24 mouse cellular contexts compared by ENCODE assay signal in the genomic region with DNA sequence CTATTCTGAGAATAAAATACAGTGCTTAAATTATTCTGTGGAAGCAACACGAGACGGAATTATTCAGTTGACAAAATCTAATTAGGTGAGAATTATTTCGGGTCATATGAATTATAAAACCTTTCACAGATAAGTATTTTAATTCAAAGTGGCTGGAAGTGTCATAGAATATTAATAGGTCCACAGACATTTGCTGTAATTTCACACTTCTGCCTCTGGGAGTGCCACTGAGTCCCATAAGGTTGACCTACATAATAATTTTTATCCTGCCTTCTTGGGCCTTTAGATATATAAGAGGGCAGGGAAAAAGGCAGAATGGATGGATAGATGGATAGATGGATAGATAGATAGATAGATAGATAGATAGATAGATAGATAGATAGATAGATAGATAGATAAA.
DNase-seq lines count a peak whose midpoint lies in the region; ATAC-seq and TF ChIP-seq lines count a peak whose summit lies in the region.
"Had no signal": no experiment of that assay in that cellular context is flagged by ENCODE, and none has a peak within 500 bp of the region (broad histone marks: within the 10 kb centered on the region; RNA-seq: fewer than 3 reads in every experiment).

No protein-coding gene starts in this region.

- no peaks in the 10 kb centered on the region for H3K27me3 ChIP-seq in forebrain, embryonic 14.5 days (replicated peaks; ENCODE audit: control insufficient read depth, insufficient read depth, low read length)
- 0 out of 2 replicates have a peak, but pooled peaks cover 3% of the 10 kb centered on the region for H3K27me3 ChIP-seq in forebrain, embryonic 10.5 days (ENCODE audit: poor library complexity, severe bottlenecking)
- no peaks in the 10 kb centered on the region for H3K27me3 ChIP-seq in kidney, postnatal 0 days (ENCODE audit: insufficient read depth, low read length)
- no peaks in the 10 kb centered on the region for H3K27me3 ChIP-seq in midbrain, embryonic 14.5 days (ENCODE audit: control insufficient read depth, insufficient read depth, low read length)
- H3K27me3 ChIP-seq in midbrain, embryonic 13.5 days: no peaks in the 10 kb centered on the region
- H3K27me3 ChIP-seq: embryonic facial prominence, embryonic 13.5 days; liver, embryonic 15.5 days; midbrain, embryonic 12.5 days; neural tube, embryonic 15.5 days; stomach, embryonic 15.5 days had no signal

- 66% methylated on average over 3 of the region's 3 CpGs for WGBS in forebrain, embryonic 14.5 days
- 85% methylated on average over 3 of the region's 3 CpGs for WGBS in forebrain, embryonic 10.5 days
- WGBS in kidney, postnatal 0 days: 72% methylated on average over 3 of the region's 3 CpGs
- WGBS in midbrain, embryonic 14.5 days: 61% methylated on average over 3 of the region's 3 CpGs
- WGBS in midbrain, embryonic 13.5 days: 73% methylated on average over 3 of the region's 3 CpGs

- TF ChIP-seq CTCF in kidney, postnatal 0 days (IDR thresholded peaks at IDR 0.05; ENCODE audit: low read depth): peak; percentile 37; the same call in 1 of the 2 replicates

- DNase-seq in forebrain, embryonic 14.5 days (ENCODE audit: low spot score): peak; percentile 35
- no peak for DNase-seq in forebrain, embryonic 10.5 days (ENCODE audit: extremely low spot score, low spot score)
- DNase-seq in kidney, postnatal 0 days (ENCODE audit: low spot score): peak; percentile 54
- no peak for DNase-seq in kidney, postnatal 4 days
- peak; percentile 62 for DNase-seq in midbrain, embryonic 14.5 days
- DNase-seq in layer of hippocampus, postnatal 10 days (ENCODE audit: low spot score in 2 of 2): no peak
- DNase-seq: adrenal gland, postnatal 10 days; cerebellum, adult 11 months; cerebellum, postnatal 10 days; gastrocnemius, postnatal 14 days; kidney, adult 8-10 months; kidney, postnatal 25 days; layer of hippocampus, adult 9-11 months; lung, postnatal 36 days; thymus, adult 2 months had no signal

- H3K4me2 ChIP-seq in forebrain, embryonic 14.5 days (ENCODE audit: low read length): no peak overlapping the region
- no peak overlapping the region for H3K4me2 ChIP-seq in kidney, postnatal 0 days (ENCODE audit: low read length)
- no peak overlapping the region for H3K4me2 ChIP-seq in midbrain, embryonic 14.5 days (ENCODE audit: low read length)
- no peak overlapping the region for H3K4me2 ChIP-seq in midbrain, embryonic 13.5 days (replicated peaks)
- H3K4me2 ChIP-seq: embryonic facial prominence, embryonic 13.5 days; liver, embryonic 15.5 days; midbrain, embryonic 12.5 days; neural tube, embryonic 15.5 days; stomach, embryonic 15.5 days had no signal

- no peak overlapping the region for H3K27ac ChIP-seq in forebrain, embryonic 14.5 days (ENCODE audit: low read depth, low read length)
- no peak overlapping the region for H3K27ac ChIP-seq in forebrain, embryonic 10.5 days
- no peak overlapping the region for H3K27ac ChIP-seq in kidney, postnatal 0 days
- no peak overlapping the region for H3K27ac ChIP-seq in midbrain, embryonic 14.5 days (replicated peaks; ENCODE audit: low read depth, low read length)
- no peak overlapping the region for H3K27ac ChIP-seq in midbrain, embryonic 13.5 days
- H3K27ac ChIP-seq: hindbrain, embryonic 10.5 days; liver, embryonic 15.5 days; neural tube, embryonic 15.5 days; stomach, embryonic 15.5 days had no signal

- H3K4me1 ChIP-seq in forebrain, embryonic 14.5 days (ENCODE audit: control insufficient read depth, insufficient read depth, low read length): peaks cover 13% of the 10 kb centered on the region
- peaks cover 39% of the 10 kb centered on the region for H3K4me1 ChIP-seq in forebrain, embryonic 10.5 days
- no peaks in the 10 kb centered on the region for H3K4me1 ChIP-seq in kidney, postnatal 0 days (replicated peaks; ENCODE audit: insufficient read depth, low read length)
- peaks cover 23% of the 10 kb centered on the region; the same call in 1 of the 2 replicates for H3K4me1 ChIP-seq in midbrain, embryonic 14.5 days (ENCODE audit: control insufficient read depth, insufficient read depth, low read length)
- H3K4me1 ChIP-seq in midbrain, embryonic 13.5 days (replicated peaks): peaks cover 35% of the 10 kb centered on the region
- H3K4me1 ChIP-seq: liver, embryonic 15.5 days; stomach, embryonic 15.5 days had no signal

- no peak overlapping the region for H3K4me3 ChIP-seq in forebrain, embryonic 14.5 days (ENCODE audit: low read depth, low read length)
- no peak overlapping the region for H3K4me3 ChIP-seq in forebrain, embryonic 10.5 days
- H3K4me3 ChIP-seq in kidney, postnatal 0 days (replicated peaks; ENCODE audit: low read depth, low read length): no peak overlapping the region
- H3K4me3 ChIP-seq in midbrain, embryonic 14.5 days (replicated peaks; ENCODE audit: low read depth, low read length): no peak overlapping the region
- H3K4me3 ChIP-seq in midbrain, embryonic 13.5 days (replicated peaks): no peak overlapping the region
- H3K4me3 ChIP-seq: embryonic facial prominence, embryonic 13.5 days; hindbrain, embryonic 10.5 days; liver, embryonic 15.5 days; midbrain, embryonic 12.5 days; neural tube, embryonic 15.5 days; stomach, embryonic 15.5 days had no signal

- H3K36me3 ChIP-seq in forebrain, embryonic 14.5 days (ENCODE audit: control insufficient read depth, insufficient read depth, low read length): no peaks in the 10 kb centered on the region
- no peaks in the 10 kb centered on the region for H3K36me3 ChIP-seq in forebrain, embryonic 10.5 days (replicated peaks)
- no peaks in the 10 kb centered on the region for H3K36me3 ChIP-seq in kidney, postnatal 0 days (ENCODE audit: insufficient read depth, low read length)
- H3K36me3 ChIP-seq in midbrain, embryonic 14.5 days (ENCODE audit: control insufficient read depth, insufficient read depth, low read length): no peaks in the 10 kb centered on the region
- no peaks in the 10 kb centered on the region for H3K36me3 ChIP-seq in midbrain, embryonic 13.5 days
- H3K36me3 ChIP-seq: embryonic facial prominence, embryonic 13.5 days; hindbrain, embryonic 10.5 days; liver, embryonic 15.5 days; midbrain, embryonic 12.5 days; neural tube, embryonic 15.5 days; stomach, embryonic 15.5 days had no signal

- H3K9me3 ChIP-seq in forebrain, embryonic 14.5 days (replicated peaks; ENCODE audit: control insufficient read depth, low read length): no peaks in the 10 kb centered on the region
- no peaks in the 10 kb centered on the region for H3K9me3 ChIP-seq in forebrain, embryonic 10.5 days
- H3K9me3 ChIP-seq in kidney, postnatal 0 days (replicated peaks; ENCODE audit: low read length): no peaks in the 10 kb centered on the region
- no peaks in the 10 kb centered on the region for H3K9me3 ChIP-seq in midbrain, embryonic 14.5 days (ENCODE audit: control insufficient read depth, low read length)
- H3K9me3 ChIP-seq in midbrain, embryonic 13.5 days: no peaks in the 10 kb centered on the region
- H3K9me3 ChIP-seq: embryonic facial prominence, embryonic 13.5 days; hindbrain, embryonic 10.5 days; liver, embryonic 15.5 days; midbrain, embryonic 12.5 days; neural tube, embryonic 15.5 days; stomach, embryonic 15.5 days had no signal

- ATAC-seq in forebrain, embryonic 14.5 days: no peak
- ATAC-seq in kidney, postnatal 0 days (replicated peaks; ENCODE audit: low FRiP score, low read depth): no peak
- ATAC-seq in midbrain, embryonic 14.5 days (ENCODE audit: low FRiP score, low TSS enrichment): no peak
- no peak for ATAC-seq in midbrain, embryonic 13.5 days
- ATAC-seq in megakaryocyte, adult 5-6 weeks (ENCODE audit: poor library complexity, severe bottlenecking): no peak
- ATAC-seq: activated CD4-positive, CD25-positive, alpha-beta regulatory T cell, adult 4 months had no signal

- H3K9ac ChIP-seq in forebrain, embryonic 14.5 days (ENCODE audit: low read length): no peak overlapping the region
- no peak overlapping the region for H3K9ac ChIP-seq in kidney, postnatal 0 days (ENCODE audit: low read depth, low read length)
- no peak overlapping the region for H3K9ac ChIP-seq in midbrain, embryonic 14.5 days (replicated peaks; ENCODE audit: low read length)
- H3K9ac ChIP-seq in midbrain, embryonic 13.5 days (replicated peaks): no peak overlapping the region
- H3K9ac ChIP-seq: embryonic facial prominence, embryonic 13.5 days; liver, embryonic 15.5 days; midbrain, embryonic 12.5 days; neural tube, embryonic 15.5 days; stomach, embryonic 15.5 days had no signal

Comparison
In these comparisons a context has a peak if more than half of its experiments do, and no peak if none do; other contexts are left out.
1. DNase-seq: peak in forebrain, embryonic 14.5 days (single experiment), kidney, postnatal 0 days (single experiment) and midbrain, embryonic 14.5 days (single experiment); none in forebrain, embryonic 10.5 days (single experiment), kidney, postnatal 4 days (0 of 2) and layer of hippocampus, postnatal 10 days (0 of 2).